Mouse (Mus musculus) forebrain, embryonic 14.5 days (tissue): ENCODE measurements around the gene Sfswap. TPM values are rescaled to one million over a fixed set of nuclear protein-coding genes. Genes with fewer than 3 reads are reported as not detected.
A peak's percentile ranks its signal among the peaks of the same experiment; 100 is the strongest.

ENCODE experiments used
- ATAC-seq: fragments of 200-750 bp; cut with Nextera tagmentation; 2 replicates; pipeline ENCODE4 v1.8.0; 2017; ENCODE audit warnings: mild to moderate bottlenecking, moderate library complexity
- DNase-seq: peaks from one replicate; pipeline ENCODE4 v3.0.0-alpha.2; 2015; ENCODE audit warnings: low spot score
- H3K27ac ChIP-seq: fragments of 300-500 bp; sonication (generic); 2 replicates; pipeline ENCODE4 v1.5.1; 2014; ENCODE audit warnings: low read depth, mild to moderate bottlenecking, control low read depth, low read length, moderate library complexity
- H3K27me3 ChIP-seq: fragments of 300-500 bp; sonication (generic); replicated peaks from 2 replicates; pipeline ENCODE4 v1.6.1; 2014; ENCODE audit warnings: low read length, control low read depth, mixed read lengths; ENCODE audit not compliant: control insufficient read depth, insufficient read depth
- H3K36me3 ChIP-seq: fragments of 300-500 bp; sonication (generic); 2 replicates; pipeline ENCODE4 v1.6.1; 2014; ENCODE audit warnings: low read length, control low read depth; ENCODE audit not compliant: control insufficient read depth, insufficient read depth
- H3K4me1 ChIP-seq: fragments of 300-500 bp; sonication (generic); 2 replicates; pipeline ENCODE4 v1.6.1; 2014; ENCODE audit warnings: antibody characterized with exemption, low read length, control low read depth; ENCODE audit not compliant: control insufficient read depth, insufficient read depth
- H3K4me2 ChIP-seq: fragments of 300-500 bp; sonication (generic); 2 replicates; pipeline ENCODE4 v1.6.1; 2014; ENCODE audit warnings: mild to moderate bottlenecking, control low read depth, low read length
- H3K4me3 ChIP-seq: fragments of 300-500 bp; sonication (generic); 2 replicates; pipeline ENCODE4 v1.5.1; 2014; ENCODE audit warnings: low read depth, low read length, control low read depth
- H3K9ac ChIP-seq: fragments of 300-500 bp; sonication (generic); 2 replicates; pipeline ENCODE4 v1.6.1; 2014; ENCODE audit warnings: mild to moderate bottlenecking, low read length, control low read depth, moderate library complexity
- H3K9me3 ChIP-seq: fragments of 300-500 bp; sonication (generic); replicated peaks from 2 replicates; pipeline ENCODE4 v1.6.1; 2016; ENCODE audit warnings: low read length, control low read depth, mixed read lengths; ENCODE audit not compliant: control insufficient read depth
- WGBS: fragments of 180-500 bp; shearing (Covaris S2); extraction: QIAGEN DNeasy Blood & Tissue Kit; methylation state at CpG from one replicate; pipeline ENCODE4 v1.1.7; 2014; 5-methylcytosine and 5-hydroxymethylcytosine counted together
- polyA plus RNA-seq: library from polyadenylated mRNA; unstranded; fragments of >200 nt; fragmentation: Nextera tagmentation; extraction: Ambion mirVana; gene quantifications from 2 replicates; pipeline ENCODE4 v1.2.1, GENCODE M21; 2014

Sfswap gene
- polyA plus RNA-seq = 37.7 and 47.9 TPM in 2 replicates

DNA sequence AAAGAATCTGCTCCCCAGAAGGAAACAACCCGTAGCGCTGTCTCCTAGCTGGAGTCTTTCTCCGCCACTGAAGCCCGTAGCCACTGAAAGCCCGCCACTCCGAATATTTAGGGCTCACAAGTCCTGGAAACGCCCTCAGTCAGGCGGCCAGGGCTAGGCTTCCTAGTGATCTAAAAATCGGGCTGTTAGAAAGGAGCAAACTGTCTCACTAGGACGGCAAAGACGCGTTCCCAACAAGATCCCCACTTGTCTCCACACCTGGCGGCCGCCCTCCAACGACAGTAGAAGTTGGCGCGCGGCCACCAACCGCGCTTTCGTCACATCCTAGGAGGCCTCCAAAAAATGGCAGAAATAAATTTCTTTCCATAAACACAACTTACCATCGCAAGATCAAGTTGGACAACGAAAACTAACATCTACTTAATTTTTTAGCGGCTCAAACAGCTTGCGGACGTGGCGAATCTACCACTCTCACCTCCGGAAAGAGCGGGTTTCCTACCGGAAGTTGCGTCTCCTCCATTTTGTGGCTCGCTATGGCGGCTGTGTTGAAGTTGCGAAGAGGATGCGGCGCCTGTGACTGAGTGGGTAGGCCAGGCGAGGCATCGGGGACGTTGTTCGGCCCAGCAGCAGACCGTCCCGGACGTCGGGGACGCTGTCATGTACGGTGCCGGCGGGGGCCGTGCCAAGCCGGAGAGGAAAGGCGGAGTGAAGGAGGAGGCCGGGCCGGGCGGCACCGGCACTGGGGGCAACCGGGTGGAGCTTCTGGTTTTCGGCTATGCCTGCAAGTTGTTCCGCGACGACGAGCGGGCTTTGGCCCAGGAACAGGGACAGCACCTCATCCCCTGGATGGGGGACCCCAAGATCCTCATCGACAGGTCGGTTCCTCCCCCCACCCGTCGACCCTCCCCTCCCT lies at the start of gene Sfswap:
Gene Sfswap, plus strand, starts transcription at position 500 of the 913 bp plus-strand sequence.
- Histone ChIP-seq H3K4me2 (peak within 1 kb of the TSS; percentile 97), H3K9ac (peak within 1 kb of the TSS; percentile 93), H3K27ac (peak within 1 kb of the TSS; percentile 63), H3K4me1 (peaks cover 11% of the 10 kb centered on the region), H3K9me3 (no peaks in the 10 kb centered on the region), H3K36me3 (peaks cover 26% of the 10 kb centered on the region), H3K4me3 (peak within 1 kb of the TSS; percentile 99), H3K27me3 (0 out of 2 replicates have a peak, but pooled peaks cover 4% of the 10 kb centered on the region)
- under 1% methylated on average over 65 of the region's 66 CpGs for WGBS
- ATAC-seq = peak; percentile 80
- peak; percentile 92 for DNase-seq

DNA sequence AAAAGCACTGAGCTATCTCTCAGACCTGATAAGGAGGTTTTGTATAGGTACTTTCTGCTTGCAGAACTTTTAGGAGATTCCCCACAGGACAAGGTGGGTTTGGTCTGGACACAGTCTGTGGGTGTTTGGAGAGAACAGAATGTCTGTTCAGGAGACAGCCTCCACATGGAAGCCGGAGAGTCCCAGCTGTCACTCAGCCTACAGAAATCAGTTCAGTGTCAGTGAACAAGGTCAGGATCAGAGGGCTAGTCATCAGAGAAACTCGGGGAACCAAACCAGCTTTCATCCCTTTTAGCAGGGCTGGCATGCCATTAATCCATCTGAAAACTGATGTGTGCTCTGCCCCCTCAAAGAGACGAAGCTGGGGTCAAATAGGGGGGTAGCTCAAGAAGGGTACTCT lies 48.5 kb upstream of the Sfswap start:
- H3K9me3 ChIP-seq = no peaks in the 10 kb centered on the region
- peaks cover 8% of the 10 kb centered on the region for H3K4me1 ChIP-seq
- no peak for DNase-seq
- ATAC-seq = no peak
- H3K9ac ChIP-seq = no peak overlapping the region
- 57% methylated on average over 3 of the region's 3 CpGs for WGBS
- no peaks in the 10 kb centered on the region for H3K36me3 ChIP-seq
- no peaks in the 10 kb centered on the region for H3K27me3 ChIP-seq
- no peak overlapping the region for H3K4me3 ChIP-seq
- H3K4me2 ChIP-seq = no peak overlapping the region
- H3K27ac ChIP-seq = no peak overlapping the region

DNA sequence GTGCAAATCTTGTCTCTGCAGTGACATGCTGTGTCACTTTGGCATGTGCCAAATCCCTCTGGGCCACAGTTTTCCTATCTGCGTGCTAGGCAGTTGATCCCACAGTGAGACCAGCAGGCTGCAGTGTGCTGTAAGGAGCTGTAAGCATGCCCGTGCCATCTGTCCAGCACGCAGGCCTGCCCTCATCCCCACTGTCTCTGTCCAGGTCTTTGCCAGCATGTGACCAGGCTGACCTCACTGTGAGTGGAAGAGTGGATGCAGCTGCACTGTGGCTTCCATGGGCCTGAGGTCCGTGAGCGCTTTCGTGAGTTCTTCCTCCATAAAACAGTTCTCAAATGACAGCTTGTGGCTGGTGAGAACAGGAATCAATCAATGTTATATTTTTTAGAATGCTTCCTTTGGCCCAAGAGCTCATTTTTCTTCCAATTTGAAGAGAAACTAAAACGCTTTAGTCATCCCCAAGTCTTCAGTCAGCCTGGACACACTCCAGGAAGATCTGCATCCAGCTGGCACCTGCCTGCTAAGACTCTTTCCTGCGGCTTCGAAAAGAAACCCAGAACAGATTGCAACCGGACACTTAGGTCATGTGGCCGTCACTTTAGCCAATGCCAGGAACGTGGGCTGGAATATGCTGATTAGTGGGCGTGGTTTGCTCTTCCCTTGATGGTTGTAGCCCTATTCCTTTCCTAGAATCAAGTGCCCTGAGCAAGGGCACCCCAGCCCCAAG lies 46.1 kb upstream of the Sfswap start:
- DNase-seq = peak; percentile 88
- peak overlapping the region; percentile 73; the same call in 1 of the 2 replicates for H3K27ac ChIP-seq
- no peaks in the 10 kb centered on the region for H3K9me3 ChIP-seq
- H3K27me3 ChIP-seq = no peaks in the 10 kb centered on the region
- H3K9ac ChIP-seq = 0 out of 2 replicates have a peak overlapping the region, but pooled peaks have one; percentile 26
- peaks cover 8% of the 10 kb centered on the region for H3K4me1 ChIP-seq
- peak overlapping the region; percentile 33; the same call in 1 of the 2 replicates for H3K4me2 ChIP-seq
- WGBS = 10% methylated on average over 13 of the region's 13 CpGs
- no peak overlapping the region for H3K4me3 ChIP-seq
- no peaks in the 10 kb centered on the region for H3K36me3 ChIP-seq
- peak; percentile 89 for ATAC-seq

DNA sequence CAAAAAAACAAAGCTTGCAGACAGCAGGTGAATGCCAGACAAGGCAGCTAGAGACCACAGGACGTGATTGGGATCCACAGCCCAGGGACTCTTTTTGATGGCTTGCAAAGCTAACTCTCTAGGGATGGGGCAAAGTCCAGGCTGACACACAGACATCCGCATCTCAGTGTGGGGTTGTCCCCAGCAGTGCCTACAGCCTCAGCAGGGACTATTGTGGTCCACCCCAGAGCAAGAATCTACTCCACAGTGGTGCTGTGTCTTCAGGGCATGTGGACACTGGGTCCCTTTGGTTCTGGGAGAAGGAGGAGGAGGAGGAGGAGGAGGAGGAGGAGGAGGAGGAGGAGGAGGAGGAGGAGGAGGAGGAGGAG lies 45.5 kb upstream of the Sfswap start:
- ATAC-seq (peak; percentile 41; the same call in 1 of the 2 replicates), DNase-seq (no peak)
- Histone ChIP-seq H3K4me3 (no peak overlapping the region), H3K9me3 (no peaks in the 10 kb centered on the region), H3K36me3 (no peaks in the 10 kb centered on the region), H3K9ac (no peak overlapping the region), H3K27ac (no peak overlapping the region; the same call in 1 of the 2 replicates), H3K4me1 (peaks cover 8% of the 10 kb centered on the region), H3K27me3 (no peaks in the 10 kb centered on the region), H3K4me2 (0 out of 2 replicates have a peak overlapping the region, but pooled peaks have one; percentile 20)
- WGBS = 21% methylated on average over 2 of the region's 2 CpGs

DNA sequence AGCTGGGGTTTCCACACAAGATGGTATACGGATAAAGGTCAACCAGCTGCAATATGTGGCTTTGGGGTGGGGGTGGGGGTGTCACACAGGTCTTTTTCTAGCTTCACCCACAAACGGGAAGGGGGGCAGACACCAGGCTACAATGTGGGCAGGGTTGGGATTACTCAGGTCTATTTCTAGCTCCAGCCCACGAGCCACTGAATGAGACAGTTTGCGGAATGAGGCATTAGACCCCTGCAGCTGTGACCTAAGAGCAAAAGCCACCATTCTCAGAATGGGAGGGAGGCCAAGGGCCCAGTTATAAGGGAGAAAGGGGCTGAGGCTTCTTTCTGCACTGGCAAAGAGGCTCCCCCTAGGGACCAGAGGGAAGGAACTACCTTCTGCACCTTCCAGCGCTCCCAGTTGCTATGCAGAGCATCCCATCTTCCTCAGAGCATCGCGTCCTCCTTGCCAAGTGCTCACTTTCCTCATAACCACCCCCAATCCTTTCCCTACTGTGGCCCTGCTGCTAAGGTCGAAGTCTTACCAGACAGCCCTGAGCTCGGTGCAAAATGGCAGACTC lies 44.4 kb upstream of the Sfswap start:
- ATAC-seq = no peak
- 41% methylated on average over 9 of the region's 9 CpGs for WGBS
- no peaks in the 10 kb centered on the region for H3K36me3 ChIP-seq

DNA sequence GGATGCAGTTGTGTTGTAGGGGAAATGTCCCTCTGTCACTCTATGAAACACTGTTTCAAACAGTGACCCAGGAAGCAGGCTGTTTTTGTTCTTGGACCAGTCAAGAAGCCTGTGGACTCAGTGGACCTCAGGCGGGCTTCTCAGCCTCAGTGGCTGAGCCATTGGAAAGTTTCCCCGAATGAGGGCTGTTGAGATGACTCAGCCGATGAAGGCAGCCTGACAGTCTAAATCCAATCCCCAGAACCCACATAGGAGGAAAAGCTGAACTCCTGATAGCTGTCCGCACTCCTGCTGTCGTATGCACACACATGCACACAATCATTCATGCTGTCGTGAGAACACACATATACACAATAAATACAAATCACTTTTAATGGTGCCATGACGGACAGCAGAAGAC lies 42.9 kb upstream of the Sfswap start:
- Histone ChIP-seq H3K27me3 (no peaks in the 10 kb centered on the region), H3K27ac (no peak overlapping the region), H3K36me3 (no peaks in the 10 kb centered on the region), H3K9ac (no peak overlapping the region), H3K9me3 (no peaks in the 10 kb centered on the region), H3K4me1 (peaks cover 8% of the 10 kb centered on the region), H3K4me2 (no peak overlapping the region), H3K4me3 (no peak overlapping the region)
- no peak for ATAC-seq
- 59% methylated on average over 7 of the region's 7 CpGs for WGBS
- DNase-seq = no peak

More for the DNA sequence above, 44.4 kb upstream of the Sfswap start:
- Histone ChIP-seq H3K4me1 (peaks cover 8% of the 10 kb centered on the region), H3K27ac (no peak overlapping the region), H3K9ac (no peak overlapping the region), H3K4me3 (no peak overlapping the region), H3K9me3 (no peaks in the 10 kb centered on the region), H3K4me2 (no peak overlapping the region), H3K27me3 (no peaks in the 10 kb centered on the region)
- DNase-seq = no peak

DNA sequence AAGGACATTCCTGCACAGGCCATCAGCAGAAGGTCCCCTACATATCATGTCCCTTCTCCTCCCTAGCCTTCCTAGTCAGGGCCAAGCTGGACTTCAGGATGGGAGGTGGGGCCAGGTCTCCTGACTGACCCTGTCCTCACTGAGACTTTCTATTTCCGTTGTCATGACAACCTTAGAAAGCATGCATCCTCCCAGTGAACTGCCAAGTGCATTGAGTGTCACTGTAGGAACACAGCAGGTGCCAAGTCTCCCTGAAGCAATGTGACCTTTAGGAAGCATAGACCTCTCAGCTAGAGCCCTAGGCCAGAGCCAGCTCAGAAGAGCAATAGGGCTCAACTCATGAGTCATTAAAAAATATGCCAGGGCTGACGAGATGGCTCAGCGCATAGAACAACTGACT lies 42.5 kb upstream of the Sfswap start:
- H3K4me1 ChIP-seq = peaks cover 8% of the 10 kb centered on the region
- H3K9ac ChIP-seq = no peak overlapping the region
- no peaks in the 10 kb centered on the region for H3K27me3 ChIP-seq
- WGBS = 46% methylated on average over 3 of the region's 3 CpGs
- no peak overlapping the region for H3K4me2 ChIP-seq
- no peak overlapping the region for H3K27ac ChIP-seq
- no peak overlapping the region for H3K4me3 ChIP-seq
- ATAC-seq (no peak), DNase-seq (no peak)
- H3K9me3 ChIP-seq = no peaks in the 10 kb centered on the region
- H3K36me3 ChIP-seq = no peaks in the 10 kb centered on the region

DNA sequence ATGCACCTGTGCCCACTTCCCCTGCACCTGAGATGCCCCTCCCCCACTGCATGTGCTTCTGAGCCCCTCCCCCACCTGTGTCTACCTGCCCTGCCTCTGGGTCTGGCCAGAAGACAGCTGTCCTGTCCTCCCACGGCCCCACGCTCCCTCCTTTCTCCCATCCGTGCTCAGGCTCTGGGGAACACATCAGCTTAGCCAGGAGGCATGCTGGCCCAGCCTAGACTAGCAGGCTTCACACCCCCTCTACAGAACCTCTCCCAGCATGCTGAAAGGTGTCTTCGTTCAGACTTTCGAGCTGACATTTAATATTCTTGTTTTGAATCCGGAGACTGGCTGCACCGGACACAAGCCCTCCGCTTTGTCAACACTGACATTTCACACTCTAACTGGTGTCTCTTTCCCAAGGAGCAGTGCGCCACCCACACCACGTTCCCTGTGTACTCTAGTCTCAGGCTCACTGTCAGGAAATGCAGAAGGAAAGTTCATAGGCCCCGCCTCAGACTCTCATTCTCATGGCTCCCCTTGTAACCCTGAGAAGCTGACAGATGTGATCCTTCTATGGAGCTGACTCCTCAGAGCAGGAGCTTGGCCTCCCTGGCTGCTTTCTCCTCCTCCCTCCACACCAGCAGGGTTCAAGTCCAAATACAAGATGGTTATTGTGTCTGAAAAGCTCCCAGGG lies 40.1 kb upstream of the Sfswap start:
- H3K27me3 ChIP-seq = no peaks in the 10 kb centered on the region
- H3K9ac ChIP-seq = no peak overlapping the region
- H3K4me2 ChIP-seq = no peak overlapping the region
- no peaks in the 10 kb centered on the region for H3K36me3 ChIP-seq
- H3K9me3 ChIP-seq = no peaks in the 10 kb centered on the region
- no peak for DNase-seq
- H3K4me3 ChIP-seq = no peak overlapping the region
- no peaks in the 10 kb centered on the region for H3K4me1 ChIP-seq
- 80% methylated on average over 11 of the region's 11 CpGs for WGBS
- no peak overlapping the region for H3K27ac ChIP-seq
- ATAC-seq = no peak
